Mouse (Mus musculus) kidney, embryonic 15.5 days (tissue): Measurements from ENCODE around the gene Tiam2. TPM values are rescaled to one million over a fixed set of nuclear protein-coding genes. Genes with fewer than 3 reads are reported as not detected.
A peak's percentile ranks its signal among the peaks of the same experiment; 100 is the strongest.

Experiments used
- ATAC-seq: fragments of 200-750 bp; cut with Nextera tagmentation; replicated peaks from 2 replicates; pipeline ENCODE4 v1.8.0; 2017; ENCODE audit warnings: moderate TSS enrichment; ENCODE audit not compliant: low FRiP score
- H3K27ac ChIP-seq: fragments of 300-500 bp; sonication (generic); 2 replicates; pipeline ENCODE4 v1.5.1; 2015; ENCODE audit warnings: mild to moderate bottlenecking, inconsistent platforms
- H3K27me3 ChIP-seq: fragments of 300-500 bp; sonication (generic); 2 replicates; pipeline ENCODE4 v1.6.1; 2015; ENCODE audit warnings: inconsistent platforms
- H3K36me3 ChIP-seq: fragments of 300-500 bp; sonication (generic); 2 replicates; pipeline ENCODE4 v1.6.1; 2015; ENCODE audit warnings: inconsistent platforms
- H3K4me1 ChIP-seq: fragments of 300-500 bp; sonication (generic); 2 replicates; pipeline ENCODE4 v1.6.1; 2015; ENCODE audit warnings: inconsistent platforms
- H3K4me2 ChIP-seq: fragments of 300-500 bp; sonication (generic); 2 replicates; pipeline ENCODE4 v1.6.1; 2015; ENCODE audit warnings: moderate library complexity, mild to moderate bottlenecking, inconsistent platforms
- H3K4me3 ChIP-seq: fragments of 300-500 bp; sonication (generic); replicated peaks from 2 replicates; pipeline ENCODE4 v1.5.1; 2015; ENCODE audit warnings: mild to moderate bottlenecking, inconsistent platforms
- H3K9ac ChIP-seq: fragments of 300-500 bp; sonication (generic); 2 replicates; pipeline ENCODE4 v1.6.1; 2015; ENCODE audit warnings: mild to moderate bottlenecking, inconsistent platforms
- H3K9me3 ChIP-seq: fragments of 300-500 bp; sonication (generic); replicated peaks from 2 replicates; pipeline ENCODE4 v1.6.1; 2016; ENCODE audit warnings: inconsistent platforms
- WGBS: fragments of 180-500 bp; shearing (Covaris S2); methylation state at CpG from one replicate; pipeline ENCODE4 v1.1.7; 2015; ENCODE audit warnings: mixed read lengths; 5-methylcytosine and 5-hydroxymethylcytosine counted together
- polyA plus RNA-seq: library from polyadenylated mRNA; unstranded; fragments of >200 nt; fragmentation: Nextera tagmentation; extraction: Ambion mirVana; gene quantifications from 2 replicates; pipeline ENCODE4 v1.2.1, GENCODE M21; 2015

Tiam2 gene
- polyA plus RNA-seq, 1 experiment from 2014 or later = 4.5 TPM

DNA sequence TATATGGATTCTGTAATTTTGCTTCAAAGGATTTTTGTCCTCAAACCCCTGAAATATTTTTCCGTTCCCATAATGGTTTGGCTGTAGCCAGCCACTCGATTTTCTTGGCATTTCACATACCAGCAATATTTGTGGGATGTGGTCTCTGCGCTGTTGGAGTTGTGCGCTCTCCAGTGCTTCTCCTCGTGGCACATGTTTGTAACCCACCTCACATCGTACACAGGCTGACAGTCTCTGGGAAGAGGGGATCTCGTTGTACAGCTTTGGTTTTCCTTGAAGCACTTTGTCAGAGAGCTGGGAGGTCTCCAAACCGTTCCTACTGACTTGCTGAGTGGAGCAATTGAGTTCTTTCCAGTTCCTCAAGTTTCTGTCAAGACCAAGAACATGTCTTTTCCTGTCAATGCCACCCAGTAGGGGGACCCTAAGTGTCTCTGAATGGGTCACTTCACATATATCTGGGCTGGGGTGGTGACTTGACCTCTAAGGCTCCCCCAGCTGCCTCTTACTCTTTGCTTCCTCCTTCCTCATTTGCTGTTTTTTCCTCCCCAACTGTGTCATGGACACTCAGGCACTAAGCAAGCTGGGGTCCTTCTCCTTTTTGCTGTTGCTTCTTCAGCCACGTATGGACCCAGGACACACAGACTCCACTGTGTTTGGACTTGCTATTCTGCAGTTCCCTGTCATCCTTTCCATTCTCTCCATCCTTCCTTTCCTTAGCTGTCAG, 79.1 kb downstream of the Tiam2 start:
- Histone ChIP-seq H3K4me3 (no peak overlapping the region), H3K27ac (no peak overlapping the region), H3K9me3 (no peaks in the 10 kb centered on the region), H3K36me3 (no peaks in the 10 kb centered on the region), H3K4me1 (peaks cover 3% of the 10 kb centered on the region; the same call in 1 of the 2 replicates), H3K9ac (no peak overlapping the region), H3K27me3 (no peaks in the 10 kb centered on the region), H3K4me2 (no peak overlapping the region)
- 84% methylated on average over 9 of the region's 9 CpGs for WGBS
- no peak for ATAC-seq

DNA sequence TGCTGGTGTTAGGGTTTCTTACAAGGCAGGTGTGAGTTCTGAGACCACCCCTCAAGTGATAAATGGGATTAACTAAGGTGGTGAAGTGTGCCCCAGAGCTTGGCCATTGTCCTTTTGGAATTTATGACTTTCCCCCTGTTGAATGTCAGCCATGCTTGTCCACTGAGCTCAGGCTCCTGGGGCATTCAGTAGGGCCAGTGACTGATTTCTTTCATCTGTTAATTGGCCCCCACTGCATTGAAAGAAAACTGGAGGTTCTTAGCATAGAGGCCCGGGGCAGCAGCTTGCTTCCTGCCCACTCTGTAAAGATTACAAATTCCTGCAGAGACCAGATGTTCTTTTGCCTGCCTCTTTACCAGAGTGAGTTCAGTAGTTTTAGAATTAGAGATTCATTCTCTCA, 80.7 kb downstream of the Tiam2 start:
- Histone ChIP-seq H3K4me1 (peaks cover 3% of the 10 kb centered on the region; the same call in 1 of the 2 replicates), H3K4me2 (no peak overlapping the region), H3K9ac (no peak overlapping the region), H3K27me3 (no peaks in the 10 kb centered on the region), H3K36me3 (no peaks in the 10 kb centered on the region), H3K27ac (no peak overlapping the region), H3K9me3 (no peaks in the 10 kb centered on the region), H3K4me3 (no peak overlapping the region)
- WGBS = 7% methylated on average over 1 of the region's 1 CpGs
- no peak for ATAC-seq

DNA sequence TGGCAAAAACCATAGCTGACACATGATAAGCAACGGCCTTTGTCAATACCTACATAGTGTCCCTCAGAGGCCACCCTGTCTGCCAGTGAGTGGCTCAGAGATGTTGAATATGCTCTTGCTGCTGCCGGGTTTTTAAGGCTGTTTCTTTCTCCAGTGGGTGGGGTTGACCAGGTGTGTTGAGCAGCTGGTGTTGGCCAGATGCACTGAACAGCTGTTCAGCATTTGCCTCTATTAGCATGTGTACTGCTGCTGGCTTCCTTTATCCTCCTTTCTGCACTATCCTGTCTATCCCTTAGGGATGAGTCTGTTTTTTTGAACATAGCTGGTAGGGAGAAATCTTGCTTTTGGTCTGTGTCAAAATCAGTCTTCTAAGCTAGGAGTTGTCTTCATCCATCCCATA, 83.9 kb downstream of the Tiam2 start:
- no peak for ATAC-seq
- Histone ChIP-seq H3K27ac (no peak overlapping the region), H3K9me3 (no peaks in the 10 kb centered on the region), H3K9ac (no peak overlapping the region), H3K4me1 (no peaks in the 10 kb centered on the region), H3K4me2 (no peak overlapping the region), H3K4me3 (no peak overlapping the region), H3K27me3 (peaks cover 7% of the 10 kb centered on the region; the same call in 1 of the 2 replicates), H3K36me3 (no peaks in the 10 kb centered on the region)
- WGBS = 81% methylated on average over 2 of the region's 2 CpGs

DNA sequence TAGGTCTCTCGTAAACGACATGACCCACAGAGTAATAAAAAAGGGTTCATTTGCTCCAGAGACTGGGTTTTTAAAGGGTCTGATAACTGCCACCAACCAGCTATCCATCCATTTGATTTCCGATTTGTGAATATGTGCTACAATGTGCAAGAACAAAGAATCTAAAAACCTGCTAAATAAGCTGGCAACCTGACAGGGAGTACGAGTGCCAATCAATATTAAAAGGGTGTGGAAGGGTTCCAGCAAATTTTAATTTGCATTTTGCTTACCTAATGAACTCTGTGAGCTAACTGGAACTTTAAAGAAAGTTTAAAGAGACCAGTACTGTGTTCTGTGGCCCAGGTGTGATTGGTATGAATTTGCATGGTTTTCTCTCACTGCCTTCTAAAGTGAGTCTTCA, 86.4 kb downstream of the Tiam2 start:
- Histone ChIP-seq H3K4me3 (no peak overlapping the region), H3K27me3 (peaks cover 7% of the 10 kb centered on the region; the same call in 1 of the 2 replicates), H3K4me1 (no peaks in the 10 kb centered on the region), H3K9ac (no peak overlapping the region), H3K36me3 (no peaks in the 10 kb centered on the region), H3K9me3 (no peaks in the 10 kb centered on the region), H3K27ac (no peak overlapping the region), H3K4me2 (no peak overlapping the region)
- ATAC-seq = no peak
- WGBS = 78% methylated on average over 4 of the region's 4 CpGs

DNA sequence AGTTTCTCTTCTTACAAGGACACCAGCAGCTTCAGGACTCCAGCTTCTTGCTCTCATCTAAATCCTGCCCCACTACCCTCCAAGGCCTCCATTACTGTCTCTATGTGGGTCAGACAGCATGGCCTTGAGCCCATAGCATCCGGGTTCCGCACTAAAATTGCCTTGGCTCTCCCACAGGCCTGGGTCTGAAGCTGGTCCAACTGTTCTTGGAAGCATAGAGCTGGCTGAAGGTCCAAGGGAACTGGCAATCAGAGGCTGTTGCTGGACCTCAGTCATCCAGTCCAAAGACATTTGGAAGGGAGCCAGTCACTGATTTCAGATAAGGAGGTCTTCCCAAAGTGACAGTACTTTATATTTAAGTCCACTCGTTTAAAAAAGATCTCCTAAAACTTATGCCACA, 89.2 kb downstream of the Tiam2 start:
- 82% methylated on average over 3 of the region's 3 CpGs for WGBS

DNA sequence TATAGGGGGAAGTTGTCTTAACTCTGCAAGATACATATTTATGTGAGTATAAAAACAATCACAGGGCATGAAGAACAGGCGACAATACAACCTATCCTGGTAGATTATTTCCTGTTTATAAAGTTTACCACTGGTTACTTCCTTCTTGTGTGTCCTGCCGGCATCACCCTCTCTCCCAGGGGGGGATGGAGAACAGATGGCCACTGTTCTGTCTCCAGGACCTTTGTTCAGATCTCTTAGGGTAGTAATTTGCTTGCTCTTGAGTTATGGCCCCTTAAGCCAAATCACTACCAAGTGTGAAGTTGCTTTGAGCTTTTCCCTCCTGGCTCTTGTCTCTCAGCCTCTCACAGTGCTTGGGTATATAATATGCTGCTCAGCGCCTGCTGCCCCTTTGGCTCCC, 90.0 kb downstream of the Tiam2 start:
- Histone ChIP-seq H3K9ac (no peak overlapping the region), H3K27me3 (peaks cover 7% of the 10 kb centered on the region; the same call in 1 of the 2 replicates), H3K4me2 (no peak overlapping the region), H3K36me3 (no peaks in the 10 kb centered on the region), H3K9me3 (no peaks in the 10 kb centered on the region), H3K27ac (no peak overlapping the region), H3K4me1 (peaks cover 6% of the 10 kb centered on the region), H3K4me3 (no peak overlapping the region)
- 39% methylated on average over 3 of the region's 3 CpGs for WGBS
- no peak for ATAC-seq

More for the DNA sequence above, 89.2 kb downstream of the Tiam2 start:
- H3K4me2 ChIP-seq = no peak overlapping the region
- no peak for ATAC-seq
- no peaks in the 10 kb centered on the region for H3K9me3 ChIP-seq
- no peak overlapping the region for H3K9ac ChIP-seq
- H3K27me3 ChIP-seq = peaks cover 7% of the 10 kb centered on the region; the same call in 1 of the 2 replicates
- H3K4me1 ChIP-seq = 0 out of 2 replicates have a peak, but pooled peaks cover 5% of the 10 kb centered on the region
- H3K36me3 ChIP-seq = no peaks in the 10 kb centered on the region
- no peak overlapping the region for H3K27ac ChIP-seq
- H3K4me3 ChIP-seq = no peak overlapping the region

DNA sequence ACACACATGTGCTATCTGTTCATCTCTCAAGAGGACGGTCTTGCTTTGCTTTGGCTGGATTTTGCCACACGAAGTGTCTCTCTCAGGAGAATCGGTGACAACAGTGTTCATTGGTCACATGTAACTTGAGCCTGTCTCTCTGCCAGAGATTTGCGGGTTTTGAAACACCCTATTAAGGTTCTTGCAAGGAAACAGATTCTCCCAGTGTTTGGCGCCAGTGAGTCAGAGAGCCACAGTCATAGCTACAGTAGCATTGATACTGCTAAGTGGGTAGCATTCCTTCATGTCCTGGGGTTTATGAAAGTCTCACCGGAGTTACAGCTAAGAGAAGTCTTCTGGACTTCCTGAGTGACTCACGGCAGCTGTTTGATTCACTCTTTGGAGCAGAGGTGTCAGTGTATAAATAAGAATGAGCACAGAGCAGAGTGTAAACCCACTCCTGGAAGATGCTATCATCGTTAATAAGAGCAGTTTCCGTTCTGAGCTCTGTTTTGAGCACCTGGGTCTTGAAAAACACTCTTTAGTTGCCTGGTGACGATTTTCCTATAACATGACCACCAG, 93.1 kb downstream of the Tiam2 start:
- no peak for ATAC-seq
- Histone ChIP-seq H3K27ac (no peak overlapping the region), H3K4me2 (no peak overlapping the region), H3K36me3 (no peaks in the 10 kb centered on the region), H3K27me3 (0 out of 2 replicates have a peak, but pooled peaks cover 1% of the 10 kb centered on the region), H3K4me1 (peaks cover 11% of the 10 kb centered on the region), H3K9ac (no peak overlapping the region), H3K9me3 (no peaks in the 10 kb centered on the region), H3K4me3 (no peak overlapping the region)
- WGBS = 49% methylated on average over 10 of the region's 10 CpGs

DNA sequence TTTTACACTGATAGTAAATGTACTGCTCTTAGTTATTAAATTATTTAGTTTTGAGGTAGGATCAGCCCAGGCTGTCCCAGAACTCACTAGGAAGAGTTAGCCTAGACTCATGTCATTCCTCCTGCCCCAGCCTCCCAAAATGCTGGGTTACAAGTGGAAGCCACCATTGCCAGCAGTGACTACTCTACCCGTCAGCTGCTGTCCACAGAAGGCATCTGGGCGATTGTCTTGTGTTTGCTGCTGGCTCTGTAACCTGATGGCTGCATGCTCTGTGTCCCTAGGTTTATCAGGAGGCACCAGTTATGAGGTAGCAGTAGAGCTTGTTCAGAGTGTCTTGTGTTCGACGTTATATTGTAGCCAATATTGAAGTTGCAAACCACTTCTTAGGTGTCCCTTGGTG, 93.8 kb downstream of the Tiam2 start:
- Histone ChIP-seq H3K9me3 (no peaks in the 10 kb centered on the region), H3K27ac (no peak overlapping the region), H3K4me2 (no peak overlapping the region), H3K4me1 (peaks cover 11% of the 10 kb centered on the region), H3K36me3 (no peaks in the 10 kb centered on the region), H3K9ac (no peak overlapping the region), H3K27me3 (no peaks in the 10 kb centered on the region), H3K4me3 (no peak overlapping the region)
- 89% methylated on average over 4 of the region's 4 CpGs for WGBS
- no peak for ATAC-seq

DNA sequence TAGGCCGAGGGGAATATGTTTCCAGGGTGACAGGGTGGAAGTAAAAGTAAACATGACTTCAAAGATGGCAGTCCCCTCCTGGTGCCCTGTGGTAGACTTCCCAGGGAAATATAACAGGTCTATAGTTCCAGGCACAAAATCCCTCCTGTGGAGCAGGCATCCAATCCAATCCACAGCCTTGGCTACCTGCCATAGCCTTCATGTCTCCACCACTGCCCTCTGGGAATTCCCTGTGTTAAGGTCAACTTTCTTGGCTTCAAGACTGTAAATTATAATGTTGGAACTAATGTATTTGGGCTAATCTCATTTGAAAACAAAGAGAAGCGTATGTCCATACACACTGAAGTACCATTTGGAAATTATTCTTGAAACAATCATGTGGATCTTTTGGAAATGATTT, 97.0 kb downstream of the Tiam2 start:
- ATAC-seq = no peak
- no peaks in the 10 kb centered on the region for H3K36me3 ChIP-seq
- no peak overlapping the region for H3K27ac ChIP-seq
- H3K27me3 ChIP-seq = no peaks in the 10 kb centered on the region
- H3K9me3 ChIP-seq = no peaks in the 10 kb centered on the region
- peaks cover 11% of the 10 kb centered on the region for H3K4me1 ChIP-seq
- no peak overlapping the region for H3K4me2 ChIP-seq
- WGBS = 53% methylated on average over 2 of the region's 2 CpGs
- H3K4me3 ChIP-seq = no peak overlapping the region
- H3K9ac ChIP-seq = no peak overlapping the region

DNA sequence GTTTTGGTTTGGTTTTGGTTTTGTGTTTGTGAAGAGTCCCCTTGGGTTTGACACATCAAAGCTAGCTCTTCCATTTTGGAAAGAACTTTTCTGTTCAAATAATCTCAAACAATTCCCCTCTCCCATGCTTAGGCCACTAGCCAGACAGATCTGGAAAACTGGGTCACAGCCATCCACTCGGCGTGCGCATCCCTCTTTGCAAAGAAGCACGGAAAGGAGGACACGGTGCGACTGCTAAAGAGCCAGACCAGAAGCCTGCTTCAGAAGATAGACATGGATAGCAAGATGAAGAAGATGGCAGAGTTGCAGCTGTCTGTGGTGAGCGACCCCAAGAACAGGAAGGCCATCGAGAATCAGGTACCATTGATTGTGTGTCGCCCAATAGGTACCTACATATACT, 102.3 kb downstream of the Tiam2 start:
- 96% methylated on average over 9 of the region's 9 CpGs for WGBS
- H3K27me3 ChIP-seq = no peaks in the 10 kb centered on the region
- peaks cover 10% of the 10 kb centered on the region for H3K4me1 ChIP-seq
- no peak overlapping the region for H3K27ac ChIP-seq
- H3K4me2 ChIP-seq = no peak overlapping the region
- no peak for ATAC-seq
- H3K9me3 ChIP-seq = no peaks in the 10 kb centered on the region
- no peaks in the 10 kb centered on the region for H3K36me3 ChIP-seq
- no peak overlapping the region for H3K4me3 ChIP-seq
- H3K9ac ChIP-seq = no peak overlapping the region

DNA sequence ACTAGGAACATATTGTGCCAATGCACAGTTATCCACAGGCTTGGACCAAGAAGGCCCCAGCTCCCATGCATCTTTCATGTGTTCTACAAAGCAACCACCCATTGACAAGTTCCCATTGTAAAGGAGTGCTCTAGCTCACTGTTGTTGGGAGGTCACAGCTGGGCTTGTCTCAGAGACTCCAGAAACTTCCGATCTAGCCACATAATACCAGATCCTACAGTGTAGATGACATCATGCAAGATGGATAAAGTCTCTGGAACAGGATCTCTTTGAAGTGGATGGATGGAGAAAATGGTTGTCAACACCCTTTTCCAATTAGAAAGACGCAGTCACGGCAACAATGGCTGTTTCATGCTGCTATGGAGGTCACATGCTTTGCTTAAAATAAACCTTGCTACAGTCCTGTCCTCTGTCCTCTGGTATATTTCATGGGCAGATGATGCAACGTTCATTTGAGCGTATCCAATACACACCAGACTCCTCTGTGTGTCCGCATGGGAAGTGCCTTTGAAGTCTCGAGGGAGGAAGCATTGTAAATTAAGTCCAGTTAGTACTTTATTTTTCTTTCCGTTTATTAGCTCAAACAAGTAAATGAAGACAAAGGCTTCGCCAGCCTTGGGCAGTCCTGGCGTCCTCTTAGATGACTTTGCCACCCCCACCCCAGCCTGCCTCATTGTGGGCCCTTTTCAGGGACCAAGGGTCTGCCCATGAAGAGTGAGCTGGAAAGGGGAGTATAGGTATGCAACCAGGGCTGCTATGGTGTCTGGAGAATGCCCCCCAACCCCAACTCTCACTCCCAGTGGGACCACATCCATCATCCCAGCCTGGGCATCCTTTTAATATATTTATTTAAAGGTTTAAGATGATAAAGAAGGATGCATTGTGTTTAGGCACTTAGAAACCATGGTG, 106.5 kb downstream of the Tiam2 start:
- Histone ChIP-seq H3K36me3 (no peaks in the 10 kb centered on the region), H3K27me3 (no peaks in the 10 kb centered on the region), H3K27ac (no peak overlapping the region), H3K4me2 (no peak overlapping the region), H3K9ac (no peak overlapping the region), H3K9me3 (no peaks in the 10 kb centered on the region), H3K4me3 (no peak overlapping the region), H3K4me1 (peaks cover 10% of the 10 kb centered on the region; the same call in 1 of the 2 replicates)
- 21% methylated on average over 10 of the region's 10 CpGs for WGBS
- peak; percentile 86 for ATAC-seq
